Mouse (Mus musculus): ENCODE measurements around the gene Tnfsf4.

Tnfsf4 gene

GRCm38 (mm10) chr1:161463388-161464085 lies 68.3 kb downstream of the Tnfsf4 start:
- peak; percentile 39 for DNase-seq

All from right cerebral cortex, adult 18-20 months (tissue).